Mouse (Mus musculus): Measurements from ENCODE around the gene Oas1c. TPM values are rescaled to one million over a fixed set of nuclear protein-coding genes. Genes with fewer than 3 reads are reported as not detected.
A peak's percentile ranks its signal among the peaks of the same experiment; 100 is the strongest.

The Oas1c gene
- polyA plus RNA-seq (2012; ENCODE audit: insufficient read depth, insufficient read length, missing spikeins), result 9.6 and 13.3 TPM in 2 replicates

DNA sequence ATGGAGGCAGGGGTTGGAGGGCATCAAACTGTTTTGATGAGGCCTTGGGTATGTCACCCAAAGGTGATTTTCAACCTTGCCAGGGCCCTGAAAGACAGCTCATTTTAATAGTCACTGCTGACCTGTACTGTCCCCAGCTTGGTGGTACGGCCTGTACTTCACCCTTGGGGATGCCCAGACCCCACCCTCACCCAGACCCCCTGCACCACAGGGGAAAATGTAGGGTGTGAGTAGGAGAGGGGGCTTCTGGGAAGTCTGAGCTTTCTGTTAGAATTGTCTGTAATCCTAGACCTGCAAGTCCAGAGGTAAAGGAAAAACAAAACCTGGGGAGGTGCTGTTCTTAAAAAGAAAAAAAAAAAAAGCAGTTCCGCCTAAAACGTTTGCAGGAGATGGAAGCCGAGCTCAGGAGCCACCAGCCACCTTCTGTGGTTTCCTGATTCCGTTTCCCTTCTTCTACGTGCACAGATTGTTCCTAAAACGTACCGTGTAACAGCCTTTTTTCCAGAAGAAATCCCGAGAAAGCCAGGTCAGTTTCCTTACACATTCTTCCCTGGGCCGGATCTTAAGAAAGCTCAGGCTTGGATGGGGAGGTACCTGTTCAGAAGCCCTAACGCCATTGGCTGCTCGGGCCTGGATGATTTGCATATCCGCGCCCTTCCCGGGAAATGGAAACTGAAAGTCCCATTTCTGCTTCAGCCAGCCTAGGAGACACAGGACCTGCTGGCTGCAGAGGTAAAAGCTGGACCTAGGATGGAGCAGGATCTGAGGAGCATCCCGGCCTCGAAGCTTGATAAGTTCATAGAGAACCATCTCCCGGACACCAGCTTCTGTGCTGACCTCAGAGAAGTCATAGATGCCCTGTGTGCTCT lies at the start of gene Oas1c:
Oas1c (minus strand) TSS at position 564 of the 869 bp plus-strand sequence.
- no peak for TF ChIP-seq POLR2A (IDR thresholded peaks at IDR 0.05; ENCODE audit: borderline replicate concordance, low read depth, low read length)
- TF ChIP-seq CTCF (IDR thresholded peaks at IDR 0.05; ENCODE audit: low read depth, low read length), result no peak; the same call in 1 of the 2 replicates
- Histone ChIP-seq H3K27ac (ENCODE audit: insufficient read depth, low read depth, low read length) (no peak within 1 kb of the TSS), H3K4me1 (ENCODE audit: control insufficient read depth, insufficient read depth, low read length) (peaks cover 13% of the 10 kb centered on the region), H3K4me3 (ENCODE audit: insufficient read depth, low read length) (peak within 1 kb of the TSS; percentile 74)

GRCm38 (mm10) chr5:120861121-120861520 lies 48.8 kb upstream of the Oas1c start, which contains the start of gene Oas1h:
Gene Oas1h (plus strand): TSS chr5:120861421.
- TF ChIP-seq CTCF (IDR thresholded peaks at IDR 0.05; ENCODE audit: low read depth, low read length) (no peak), POLR2A (IDR thresholded peaks at IDR 0.05; ENCODE audit: borderline replicate concordance, low read depth, low read length) (no peak)
- Histone ChIP-seq H3K4me3 (ENCODE audit: insufficient read depth, low read length) (no peak within 1 kb of the TSS), H3K4me1 (ENCODE audit: control insufficient read depth, insufficient read depth, low read length) (no peaks in the 10 kb centered on the region), H3K27ac (ENCODE audit: insufficient read depth, low read depth, low read length) (no peak within 1 kb of the TSS)

- no peaks in the 10 kb centered on the region for H3K4me1 ChIP-seq (ENCODE audit: control insufficient read depth, insufficient read depth, low read length)
- no peak overlapping the region for H3K27ac ChIP-seq (ENCODE audit: insufficient read depth, low read depth, low read length)
- H3K4me3 ChIP-seq (ENCODE audit: insufficient read depth, low read length), result no peak overlapping the region
- TF ChIP-seq POLR2A (IDR thresholded peaks at IDR 0.05; ENCODE audit: borderline replicate concordance, low read depth, low read length), result no peak
- no peak for TF ChIP-seq CTCF (IDR thresholded peaks at IDR 0.05; ENCODE audit: low read depth, low read length)
Measured at GRCm38 (mm10) chr5:120859241-120859640, 46.9 kb upstream of the Oas1c start.

GRCm38 (mm10) chr5:120849601-120850136 lies 37.4 kb upstream of the Oas1c start:
- Histone ChIP-seq H3K4me3 (ENCODE audit: insufficient read depth, low read length) (no peak overlapping the region), H3K27ac (ENCODE audit: insufficient read depth, low read depth, low read length) (no peak overlapping the region), H3K4me1 (ENCODE audit: control insufficient read depth, insufficient read depth, low read length) (no peaks in the 10 kb centered on the region; the same call in 1 of the 2 replicates)
- TF ChIP-seq CTCF (IDR thresholded peaks at IDR 0.05; ENCODE audit: low read depth, low read length) (peak; percentile 56; the same call in 1 of the 2 replicates), POLR2A (IDR thresholded peaks at IDR 0.05; ENCODE audit: borderline replicate concordance, low read depth, low read length) (no peak)

DNA sequence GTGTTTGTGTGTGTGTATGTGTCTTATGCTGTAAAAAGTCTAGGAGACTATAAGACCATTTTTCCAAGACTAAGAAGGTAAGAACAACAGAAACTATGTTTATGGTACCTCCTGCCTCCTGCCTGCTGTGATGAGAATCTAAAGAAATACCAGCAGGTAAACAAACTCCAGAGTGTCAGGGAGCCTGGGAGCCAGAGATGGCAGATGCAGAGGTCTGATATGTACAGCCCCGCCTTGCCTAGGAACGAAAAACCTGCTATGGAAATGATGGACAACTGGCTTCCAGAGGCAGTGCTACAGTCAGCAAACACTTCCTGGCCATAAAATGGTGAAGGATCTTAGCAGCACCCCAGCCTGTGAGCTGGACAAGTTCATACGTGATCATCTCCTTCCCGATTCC lies 34.8 kb upstream of the Oas1c start, which contains the start of gene Oas1f:
Oas1f (plus strand) TSS at position 301 of the 400 bp plus-strand sequence.
- H3K27ac ChIP-seq (ENCODE audit: insufficient read depth, low read depth, low read length), result no peak within 1 kb of the TSS
- no peak within 1 kb of the TSS for H3K4me3 ChIP-seq (ENCODE audit: insufficient read depth, low read length)
- TF ChIP-seq CTCF (IDR thresholded peaks at IDR 0.05; ENCODE audit: low read depth, low read length), result no peak
- no peak for TF ChIP-seq POLR2A (IDR thresholded peaks at IDR 0.05; ENCODE audit: borderline replicate concordance, low read depth, low read length)
- no peaks in the 10 kb centered on the region; the same call in 1 of the 2 replicates for H3K4me1 ChIP-seq (ENCODE audit: control insufficient read depth, insufficient read depth, low read length)

GRCm38 (mm10) chr5:120844713-120845112 lies 32.4 kb upstream of the Oas1c start:
- no peaks in the 10 kb centered on the region; the same call in 1 of the 2 replicates for H3K4me1 ChIP-seq (ENCODE audit: control insufficient read depth, insufficient read depth, low read length)
- TF ChIP-seq POLR2A (IDR thresholded peaks at IDR 0.05; ENCODE audit: borderline replicate concordance, low read depth, low read length), result no peak
- no peak for TF ChIP-seq CTCF (IDR thresholded peaks at IDR 0.05; ENCODE audit: low read depth, low read length)
- H3K4me3 ChIP-seq (ENCODE audit: insufficient read depth, low read length), result no peak overlapping the region
- no peak overlapping the region for H3K27ac ChIP-seq (ENCODE audit: insufficient read depth, low read depth, low read length)

DNA sequence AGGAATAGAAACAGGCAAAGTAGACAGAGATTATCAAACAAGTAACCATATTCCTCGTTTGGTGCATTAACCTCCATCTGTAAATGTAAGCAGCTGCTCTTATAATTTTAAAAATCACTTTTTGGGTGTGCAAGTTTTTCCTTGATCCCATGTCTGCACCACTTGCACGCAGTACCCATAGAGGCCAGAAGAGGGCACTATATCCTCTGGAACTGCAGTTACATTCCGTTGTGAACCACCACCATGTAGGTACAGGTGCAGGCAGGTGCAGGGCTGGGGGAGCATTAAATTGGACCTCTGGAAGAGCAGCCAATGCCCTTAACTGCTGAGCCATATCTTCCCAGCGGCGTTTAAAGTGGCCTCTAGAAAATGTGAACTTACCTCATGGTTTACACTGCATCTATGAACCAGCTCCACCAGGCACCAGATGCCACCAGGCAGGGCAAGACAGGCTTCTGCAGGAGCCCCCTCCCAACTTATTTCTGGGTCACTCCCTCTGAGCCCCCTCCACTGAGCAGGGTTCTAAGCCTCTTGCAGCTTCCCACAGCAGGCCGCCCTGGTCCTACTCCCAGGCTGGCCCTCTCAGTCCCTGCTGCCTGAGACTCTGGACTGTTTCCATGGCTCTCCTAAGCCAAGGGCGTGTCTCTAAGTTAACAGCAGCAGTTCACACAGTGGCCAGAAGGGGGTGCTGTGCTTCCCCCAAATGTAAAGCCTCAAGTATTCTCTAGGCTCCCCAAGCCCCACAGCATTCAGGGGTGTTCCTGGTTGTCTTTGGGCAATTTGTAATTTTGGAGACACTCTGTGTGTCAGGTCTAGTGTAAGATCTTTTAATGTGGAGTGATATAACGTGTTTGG lies 24.6 kb upstream of the Oas1c start:
- no peak overlapping the region for H3K4me3 ChIP-seq (ENCODE audit: insufficient read depth, low read length)
- no peak overlapping the region for H3K27ac ChIP-seq (ENCODE audit: insufficient read depth, low read depth, low read length)
- TF ChIP-seq CTCF (IDR thresholded peaks at IDR 0.05; ENCODE audit: low read depth, low read length) (peak; percentile 83), POLR2A (IDR thresholded peaks at IDR 0.05; ENCODE audit: borderline replicate concordance, low read depth, low read length) (no peak)
- no peaks in the 10 kb centered on the region for H3K4me1 ChIP-seq (ENCODE audit: control insufficient read depth, insufficient read depth, low read length)

DNA sequence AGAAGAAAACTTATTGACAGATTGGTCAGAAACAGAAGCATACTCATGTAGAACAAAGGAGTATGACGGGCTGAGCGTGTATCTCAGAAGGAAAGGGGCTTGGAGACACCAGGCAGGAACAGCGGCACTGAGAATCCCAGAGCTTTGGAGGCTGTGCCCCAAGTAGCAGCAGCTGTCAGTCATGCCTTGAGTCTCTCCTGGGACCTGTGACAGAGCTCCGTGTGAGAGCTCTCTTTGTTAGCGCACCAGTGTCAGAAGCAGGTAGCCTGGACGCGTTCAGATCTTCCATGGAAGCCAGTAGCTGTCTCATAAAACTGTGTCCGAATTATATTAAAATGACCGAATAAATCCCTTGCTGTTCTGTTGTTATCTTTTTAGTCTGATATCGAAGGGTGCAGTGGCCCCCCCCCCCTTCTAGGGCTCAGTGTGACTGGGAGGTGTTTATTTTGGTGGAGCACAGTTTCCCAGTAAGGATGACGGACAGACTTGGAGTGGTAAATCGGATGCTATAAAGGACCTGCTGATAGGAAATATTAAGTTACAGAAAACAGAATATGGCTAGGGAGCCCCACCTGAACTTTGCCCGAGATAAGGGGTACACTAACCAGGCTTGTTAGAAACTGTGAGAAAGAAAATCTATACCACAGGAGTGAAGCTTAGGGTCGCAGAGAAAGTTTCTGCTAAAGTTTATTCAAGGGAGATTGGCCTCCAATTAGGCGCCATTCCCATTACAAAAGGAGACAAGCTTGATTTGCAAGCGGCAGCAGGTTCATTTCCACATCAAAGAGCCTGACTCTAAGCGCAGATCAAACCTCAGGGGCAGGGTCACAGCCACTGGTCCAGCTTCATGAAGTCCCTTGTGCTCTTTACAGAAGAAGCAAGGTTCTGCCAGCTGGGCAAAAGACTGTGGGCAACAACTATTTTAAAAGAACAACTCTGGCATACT lies 21.3 kb upstream of the Oas1c start:
- Histone ChIP-seq H3K4me1 (ENCODE audit: control insufficient read depth, insufficient read depth, low read length) (no peaks in the 10 kb centered on the region), H3K4me3 (ENCODE audit: insufficient read depth, low read length) (no peak overlapping the region), H3K27ac (ENCODE audit: insufficient read depth, low read depth, low read length) (no peak overlapping the region)
- no peak for TF ChIP-seq CTCF (IDR thresholded peaks at IDR 0.05; ENCODE audit: low read depth, low read length)
- TF ChIP-seq POLR2A (IDR thresholded peaks at IDR 0.05; ENCODE audit: borderline replicate concordance, low read depth, low read length), result no peak

Measured in bone marrow macrophage, adult 2 months (primary cell).